Mouse (Mus musculus): ENCODE results near the gene Rnf115. TPM values are rescaled to one million over a fixed set of nuclear protein-coding genes. Genes with fewer than 3 reads are reported as not detected.

The Rnf115 gene
- polyA plus RNA-seq, 1 experiment from 2014 or later, result 54.2 TPM

GRCm38 (mm10) chr3:96787784-96788183 lies 60.3 kb downstream of the Rnf115 start:
- WGBS, result 92% methylated on average over 1 of the region's 1 CpGs
- H3K27me3 ChIP-seq (ENCODE audit: insufficient read depth, low read length), result no peaks in the 10 kb centered on the region
- no peak for DNase-seq
- no peak for ATAC-seq (ENCODE audit: insufficient read depth)
- no peak overlapping the region for H3K27ac ChIP-seq (ENCODE audit: low read depth)
- H3K36me3 ChIP-seq (ENCODE audit: insufficient read depth), result peaks cover 43% of the 10 kb centered on the region; the same call in 1 of the 2 replicates
- no peak overlapping the region for H3K4me3 ChIP-seq (ENCODE audit: low read depth, low read length)
- H3K9me3 ChIP-seq (ENCODE audit: low read depth, low read length), result no peaks in the 10 kb centered on the region
- H3K9ac ChIP-seq, result no peak overlapping the region
- H3K4me1 ChIP-seq (ENCODE audit: insufficient read depth), result no peaks in the 10 kb centered on the region
- no peak overlapping the region for H3K4me2 ChIP-seq
- TF ChIP-seq CTCF (IDR thresholded peaks at IDR 0.05; ENCODE audit: low read depth), result no peak

- Histone ChIP-seq H3K36me3 (ENCODE audit: insufficient read depth) (peaks cover 43% of the 10 kb centered on the region; the same call in 1 of the 2 replicates), H3K4me2 (no peak overlapping the region), H3K4me3 (ENCODE audit: low read depth, low read length) (no peak overlapping the region), H3K27ac (ENCODE audit: low read depth) (no peak overlapping the region), H3K9me3 (ENCODE audit: low read depth, low read length) (no peaks in the 10 kb centered on the region), H3K27me3 (ENCODE audit: insufficient read depth, low read length) (no peaks in the 10 kb centered on the region), H3K9ac (no peak overlapping the region), H3K4me1 (ENCODE audit: insufficient read depth) (no peaks in the 10 kb centered on the region)
- 83% methylated on average over 8 of the region's 8 CpGs for whole genome bisulfite sequencing
- TF ChIP-seq CTCF (IDR thresholded peaks at IDR 0.05; ENCODE audit: low read depth), result no peak
- DNase-seq (no peak), ATAC-seq (ENCODE audit: insufficient read depth) (no peak)
Observed at GRCm38 (mm10) chr3:96788506-96788905, 61.0 kb downstream of the Rnf115 start.

DNA sequence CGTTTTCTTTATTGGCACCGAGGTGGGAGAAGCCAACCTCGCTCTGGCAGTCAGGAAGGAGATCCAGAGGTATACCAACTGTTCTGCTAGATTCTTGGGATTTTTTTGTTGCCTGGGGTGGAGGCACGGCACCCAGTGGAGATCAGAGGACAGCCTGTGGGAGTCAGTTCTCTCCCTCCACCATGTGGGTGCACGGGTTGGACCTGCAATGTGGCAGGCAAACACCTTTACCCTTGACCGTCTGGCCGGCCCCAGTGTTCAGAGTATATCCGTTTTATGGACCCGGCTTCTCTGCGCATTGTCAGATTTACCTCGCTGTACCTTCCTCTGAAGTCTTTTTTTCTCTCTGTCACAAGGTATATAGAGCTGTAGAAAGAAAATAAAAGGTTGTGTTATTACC lies 72.8 kb downstream of the Rnf115 start:
- H3K36me3 ChIP-seq (ENCODE audit: insufficient read depth), result no peaks in the 10 kb centered on the region
- WGBS, result 72% methylated on average over 11 of the region's 11 CpGs
- DNase-seq (no peak), ATAC-seq (ENCODE audit: insufficient read depth) (no peak)
- H3K4me3 ChIP-seq (ENCODE audit: low read depth, low read length), result no peak overlapping the region
- no peaks in the 10 kb centered on the region for H3K9me3 ChIP-seq (ENCODE audit: low read depth, low read length)
- H3K27ac ChIP-seq (ENCODE audit: low read depth), result no peak overlapping the region
- H3K4me1 ChIP-seq (ENCODE audit: insufficient read depth), result no peaks in the 10 kb centered on the region
- no peak for TF ChIP-seq CTCF (IDR thresholded peaks at IDR 0.05; ENCODE audit: low read depth)
- no peaks in the 10 kb centered on the region for H3K27me3 ChIP-seq (ENCODE audit: insufficient read depth, low read length)
- H3K4me2 ChIP-seq, result no peak overlapping the region
- no peak overlapping the region for H3K9ac ChIP-seq

GRCm38 (mm10) chr3:96802214-96802613 lies 74.8 kb downstream of the Rnf115 start:
- no peak for TF ChIP-seq CTCF (IDR thresholded peaks at IDR 0.05; ENCODE audit: low read depth)
- ATAC-seq (ENCODE audit: insufficient read depth), result no peak
- Histone ChIP-seq H3K27ac (ENCODE audit: low read depth) (no peak overlapping the region), H3K4me1 (ENCODE audit: insufficient read depth) (no peaks in the 10 kb centered on the region), H3K27me3 (ENCODE audit: insufficient read depth, low read length) (no peaks in the 10 kb centered on the region), H3K36me3 (ENCODE audit: insufficient read depth) (no peaks in the 10 kb centered on the region), H3K4me3 (ENCODE audit: low read depth, low read length) (no peak overlapping the region), H3K9ac (no peak overlapping the region), H3K9me3 (ENCODE audit: low read depth, low read length) (no peaks in the 10 kb centered on the region), H3K4me2 (no peak overlapping the region)
- WGBS, result 31% methylated on average over 1 of the region's 1 CpGs
- no peak for DNase-seq

DNA sequence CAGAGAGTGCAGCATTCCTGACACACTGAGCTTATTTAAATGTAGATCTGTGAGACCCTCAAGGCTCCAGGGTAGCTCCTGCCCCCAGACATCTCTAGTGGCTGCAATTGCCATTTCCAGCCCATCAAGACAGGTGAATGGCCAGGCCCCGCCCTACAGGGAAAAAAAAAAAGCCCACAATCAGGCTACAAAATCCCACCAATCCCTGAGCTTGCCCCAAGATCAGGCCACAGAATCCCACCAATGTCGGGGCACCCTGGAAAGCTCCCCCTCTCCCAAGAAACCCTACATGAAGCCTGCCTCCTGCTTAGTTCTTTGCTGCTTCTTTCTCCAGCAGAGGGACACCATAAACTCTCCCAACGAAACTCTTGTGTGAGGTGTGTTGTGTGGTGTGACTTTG lies 80.7 kb downstream of the Rnf115 start:
- TF ChIP-seq CTCF (IDR thresholded peaks at IDR 0.05; ENCODE audit: low read depth), result no peak
- WGBS, result 74% methylated on average over 3 of the region's 3 CpGs
- Histone ChIP-seq H3K4me1 (ENCODE audit: insufficient read depth) (no peaks in the 10 kb centered on the region; the same call in 1 of the 2 replicates), H3K9ac (no peak overlapping the region), H3K27me3 (ENCODE audit: insufficient read depth, low read length) (0 out of 2 replicates have a peak, but pooled peaks cover 4% of the 10 kb centered on the region), H3K9me3 (ENCODE audit: low read depth, low read length) (no peaks in the 10 kb centered on the region), H3K27ac (ENCODE audit: low read depth) (no peak overlapping the region), H3K36me3 (ENCODE audit: insufficient read depth) (no peaks in the 10 kb centered on the region), H3K4me2 (no peak overlapping the region), H3K4me3 (ENCODE audit: low read depth, low read length) (no peak overlapping the region)
- no peak for DNase-seq
- ATAC-seq (ENCODE audit: insufficient read depth), result no peak

DNA sequence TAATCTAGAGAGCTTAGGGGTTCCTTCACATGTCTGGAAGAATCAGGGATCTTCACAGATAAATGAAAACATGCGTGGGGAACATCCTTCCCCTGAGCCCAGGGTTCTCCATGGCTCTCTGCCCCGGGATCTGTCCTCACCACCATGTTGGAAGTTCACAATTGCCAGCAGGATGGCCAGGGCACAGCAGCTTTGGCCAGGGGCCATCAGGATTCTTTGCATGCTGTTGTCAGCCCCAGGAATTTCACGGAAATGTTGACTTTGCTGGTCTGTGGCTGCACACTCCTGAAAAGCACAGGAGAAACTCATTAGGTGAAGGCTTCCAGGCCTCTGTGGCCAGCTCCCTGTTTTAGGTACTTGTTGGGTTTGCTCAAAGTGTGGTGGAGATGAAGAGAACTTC lies 81.2 kb downstream of the Rnf115 start:
- Histone ChIP-seq H3K27me3 (ENCODE audit: insufficient read depth, low read length) (0 out of 2 replicates have a peak, but pooled peaks cover 4% of the 10 kb centered on the region), H3K27ac (ENCODE audit: low read depth) (no peak overlapping the region), H3K9ac (no peak overlapping the region), H3K4me1 (ENCODE audit: insufficient read depth) (peaks cover 3% of the 10 kb centered on the region; the same call in 1 of the 2 replicates), H3K4me3 (ENCODE audit: low read depth, low read length) (no peak overlapping the region), H3K9me3 (ENCODE audit: low read depth, low read length) (no peaks in the 10 kb centered on the region), H3K36me3 (ENCODE audit: insufficient read depth) (no peaks in the 10 kb centered on the region), H3K4me2 (no peak overlapping the region)
- 62% methylated on average over 3 of the region's 3 CpGs for whole genome bisulfite sequencing
- ATAC-seq (ENCODE audit: insufficient read depth) (no peak), DNase-seq (peak; percentile 26)
- TF ChIP-seq CTCF (IDR thresholded peaks at IDR 0.05; ENCODE audit: low read depth), result no peak

GRCm38 (mm10) chr3:96811232-96811631 lies 83.8 kb downstream of the Rnf115 start:
- Histone ChIP-seq H3K27ac (ENCODE audit: low read depth) (no peak overlapping the region), H3K27me3 (ENCODE audit: insufficient read depth, low read length) (peaks cover 14% of the 10 kb centered on the region; the same call in 1 of the 2 replicates), H3K9ac (no peak overlapping the region), H3K4me3 (ENCODE audit: low read depth, low read length) (no peak overlapping the region), H3K9me3 (ENCODE audit: low read depth, low read length) (no peaks in the 10 kb centered on the region), H3K36me3 (ENCODE audit: insufficient read depth) (no peaks in the 10 kb centered on the region), H3K4me1 (ENCODE audit: insufficient read depth) (peaks cover 6% of the 10 kb centered on the region; the same call in 1 of the 2 replicates), H3K4me2 (no peak overlapping the region)
- ATAC-seq (ENCODE audit: insufficient read depth) (no peak), DNase-seq (no peak)
- 82% methylated on average over 3 of the region's 3 CpGs for WGBS
- no peak for TF ChIP-seq CTCF (IDR thresholded peaks at IDR 0.05; ENCODE audit: low read depth)
